Mouse (Mus musculus) ES-E14 (cell line): ENCODE results near the gene Dnajc6.

ENCODE experiments used
- CHD2 ChIP-seq: IDR thresholded peaks from 2 replicates; pipeline ENCODE4 v1.6.1; 2014; ENCODE audit warnings: mild to moderate bottlenecking, low read depth, low read length, inconsistent platforms
- HCFC1 ChIP-seq: IDR thresholded peaks from 2 replicates; pipeline ENCODE4 v1.6.1; 2012; ENCODE audit warnings: low read length, inconsistent platforms, borderline replicate concordance; ENCODE audit not compliant: insufficient read depth
- MAFK ChIP-seq: IDR thresholded peaks from 2 replicates; pipeline ENCODE4 v1.6.1; 2014; ENCODE audit warnings: mild to moderate bottlenecking, low read depth, low read length, inconsistent platforms; ENCODE audit not compliant: insufficient read depth

GRCm38 (mm10) chr4:101452829-101453228 is 43.6 kb upstream of the Dnajc6 start:
- no peak for TF ChIP-seq CHD2
- no peak for TF ChIP-seq MAFK
- no peak for TF ChIP-seq HCFC1
